Mouse (Mus musculus) embryonic facial prominence, embryonic 11.5 days (tissue): ENCODE results near the gene Ooep. TPM values are rescaled to one million over a fixed set of nuclear protein-coding genes. Genes with fewer than 3 reads are reported as not detected.
"Not testable (repeated sequence)": the region's sequence is repeated elsewhere in the genome, so short reads cannot be mapped to it uniquely, and the experiment has no call there.

ENCODE experiments used
- ATAC-seq: fragments of 200-750 bp; cut with Nextera tagmentation; replicated peaks from 2 replicates; pipeline ENCODE4 v1.8.0; 2017; ENCODE audit warnings: low read depth; ENCODE audit not compliant: insufficient number of reproducible peaks, low FRiP score, low TSS enrichment
- DNase-seq: peaks from one replicate; pipeline ENCODE4 v3.0.0-alpha.2; 2015; ENCODE audit warnings: low spot score
- H3K27ac ChIP-seq: fragments of 300-500 bp; sonication (generic); replicated peaks from 2 replicates; pipeline ENCODE4 v1.5.1; 2014; ENCODE audit warnings: mild to moderate bottlenecking, low read depth, low read length, control low read depth
- H3K27me3 ChIP-seq: fragments of 300-500 bp; sonication (generic); 2 replicates; pipeline ENCODE4 v1.6.1; 2014; ENCODE audit warnings: mild to moderate bottlenecking, low read length, moderate library complexity, mixed read lengths; ENCODE audit not compliant: control insufficient read depth, insufficient read depth
- H3K36me3 ChIP-seq: fragments of 300-500 bp; sonication (generic); replicated peaks from 2 replicates; pipeline ENCODE4 v1.6.1; 2014; ENCODE audit warnings: low read depth, mild to moderate bottlenecking, low read length, moderate library complexity, mixed read lengths; ENCODE audit not compliant: control insufficient read depth, insufficient read depth
- H3K4me1 ChIP-seq: fragments of 300-500 bp; sonication (generic); 2 replicates; pipeline ENCODE4 v1.6.1; 2014; ENCODE audit warnings: low read length, mixed read lengths; ENCODE audit not compliant: control insufficient read depth, insufficient read depth
- H3K4me2 ChIP-seq: fragments of 300-500 bp; sonication (generic); 2 replicates; pipeline ENCODE4 v1.6.1; 2014; ENCODE audit warnings: low read depth, mild to moderate bottlenecking, control low read depth, low read length, moderate library complexity
- H3K4me3 ChIP-seq: fragments of 300-500 bp; sonication (generic); 2 replicates; pipeline ENCODE4 v1.5.1; 2014; ENCODE audit warnings: low read depth, low read length, control low read depth
- H3K9ac ChIP-seq: fragments of 300-500 bp; sonication (generic); replicated peaks from 2 replicates; pipeline ENCODE4 v1.6.1; 2014; ENCODE audit warnings: mild to moderate bottlenecking, control low read depth, low read length
- H3K9me3 ChIP-seq: fragments of 300-500 bp; sonication (generic); replicated peaks from 2 replicates; pipeline ENCODE4 v1.6.1; 2016; ENCODE audit warnings: mild to moderate bottlenecking, low read length, inconsistent platforms, mixed read lengths; ENCODE audit not compliant: control insufficient read depth
- WGBS: fragments of 180-500 bp; shearing (Covaris S2); extraction: QIAGEN DNeasy Blood & Tissue Kit; methylation state at CpG from one replicate; pipeline ENCODE4 v1.1.7; 2014; 5-methylcytosine and 5-hydroxymethylcytosine counted together
- polyA plus RNA-seq: library from polyadenylated mRNA; unstranded; fragments of >200 nt; fragmentation: Nextera tagmentation; extraction: Ambion mirVana; gene quantifications from 2 replicates; pipeline ENCODE4 v1.2.1, GENCODE M21; 2014

Gene Ooep
- polyA plus RNA-seq, 1 experiment from 2014 or later: 1.4 TPM

GRCm38 (mm10) chr9:78374397-78374796 lies 4.1 kb downstream of the Ooep start:
- Histone ChIP-seq H3K9me3 (no peaks in the 10 kb centered on the region), H3K4me3 (no peak overlapping the region), H3K27ac (no peak overlapping the region), H3K4me2 (no peak overlapping the region), H3K27me3 (no peaks in the 10 kb centered on the region), H3K4me1 (no peaks in the 10 kb centered on the region), H3K36me3 (no peaks in the 10 kb centered on the region), H3K9ac (no peak overlapping the region)
- ATAC-seq (no peak), DNase-seq (no peak)
- WGBS: 44% methylated on average over 5 of the region's 5 CpGs

- DNase-seq (no peak), ATAC-seq (no peak)
- H3K27ac ChIP-seq: no peak overlapping the region
- no peak overlapping the region for H3K9ac ChIP-seq
- no peak overlapping the region for H3K4me3 ChIP-seq
- no peaks in the 10 kb centered on the region for H3K9me3 ChIP-seq
- WGBS: 86% methylated on average over 10 of the region's 10 CpGs
- H3K36me3 ChIP-seq: no peaks in the 10 kb centered on the region
- no peaks in the 10 kb centered on the region for H3K4me1 ChIP-seq
- no peak overlapping the region for H3K4me2 ChIP-seq
- no peaks in the 10 kb centered on the region for H3K27me3 ChIP-seq
Observed at GRCm38 (mm10) chr9:78372827-78373504, 5.6 kb downstream of the Ooep start.

DNA sequence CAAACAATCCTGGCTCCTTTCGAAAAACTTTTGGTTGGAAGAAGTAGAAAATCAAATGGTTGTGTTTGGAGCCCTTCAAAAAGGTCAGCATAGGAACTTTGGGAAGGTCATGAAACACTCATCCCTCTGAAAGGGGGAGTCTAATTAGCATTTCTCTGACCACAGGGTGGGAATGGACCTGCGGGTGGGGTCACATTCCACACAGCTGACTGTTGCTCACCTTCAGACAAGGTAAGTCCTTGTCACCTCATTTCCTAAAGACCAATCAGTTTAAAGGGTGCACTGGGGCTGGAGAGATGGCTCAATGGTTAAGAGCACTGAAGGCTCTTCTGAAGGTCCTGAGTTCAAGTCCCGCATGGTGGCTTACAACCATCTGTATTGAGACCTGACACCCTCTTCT lies 7.1 kb downstream of the Ooep start:
- no peaks in the 10 kb centered on the region for H3K4me1 ChIP-seq
- H3K27ac ChIP-seq: no peak overlapping the region
- no peak overlapping the region for H3K9ac ChIP-seq
- no peaks in the 10 kb centered on the region for H3K27me3 ChIP-seq
- no peaks in the 10 kb centered on the region for H3K36me3 ChIP-seq
- no peak for DNase-seq
- ATAC-seq: no peak
- no peaks in the 10 kb centered on the region for H3K9me3 ChIP-seq
- WGBS: 97% methylated on average over 3 of the region's 3 CpGs
- no peak overlapping the region for H3K4me2 ChIP-seq
- H3K4me3 ChIP-seq: no peak overlapping the region

DNA sequence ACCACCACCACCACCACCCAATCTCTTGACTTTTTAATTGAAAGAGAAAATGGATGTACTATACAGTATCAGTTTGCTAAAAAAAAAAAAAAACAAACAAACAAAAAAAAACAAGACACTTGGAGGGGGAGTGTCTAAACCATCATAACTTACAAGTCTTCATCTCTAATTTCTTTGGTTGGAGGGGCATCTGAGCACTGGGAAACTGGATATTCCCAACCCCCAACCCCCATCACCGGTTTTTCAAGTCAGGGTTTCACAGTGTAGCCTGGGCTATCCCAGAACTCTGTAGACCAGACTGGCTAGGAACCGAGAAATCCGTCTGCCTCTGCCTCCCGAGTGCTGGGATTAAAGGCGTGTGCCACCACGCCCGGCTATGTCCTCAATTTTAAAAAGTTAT lies 8.7 kb downstream of the Ooep start:
- ATAC-seq (no peak), DNase-seq (no peak)
- H3K36me3 ChIP-seq: no peaks in the 10 kb centered on the region
- H3K4me1 ChIP-seq: no peaks in the 10 kb centered on the region
- 89% methylated on average over 7 of the region's 7 CpGs for WGBS
- no peaks in the 10 kb centered on the region for H3K9me3 ChIP-seq
- no peak overlapping the region for H3K4me3 ChIP-seq
- no peak overlapping the region for H3K4me2 ChIP-seq
- H3K27ac ChIP-seq: no peak overlapping the region
- H3K27me3 ChIP-seq: no peaks in the 10 kb centered on the region
- no peak overlapping the region for H3K9ac ChIP-seq

DNA sequence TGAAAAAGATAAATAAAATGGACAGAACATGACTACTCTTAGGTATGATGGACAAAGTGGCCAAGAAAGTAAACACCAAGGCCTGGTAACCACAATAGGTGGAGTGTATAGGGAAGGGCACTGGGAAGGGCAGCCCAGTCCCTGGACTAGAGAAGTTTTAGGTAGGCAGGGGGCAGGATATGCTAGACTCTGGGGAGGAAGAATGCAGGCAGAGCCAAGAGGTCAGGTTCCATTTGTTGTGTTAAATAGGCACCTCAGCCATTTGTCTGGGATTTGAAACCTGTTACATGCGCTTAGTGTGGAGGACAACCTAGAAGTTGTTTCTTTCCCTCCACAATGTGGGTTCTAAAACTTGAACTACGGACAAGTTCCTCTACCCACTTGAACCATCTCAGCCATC lies 9.2 kb downstream of the Ooep start:
- no peaks in the 10 kb centered on the region for H3K36me3 ChIP-seq
- no peak overlapping the region for H3K4me3 ChIP-seq
- DNase-seq (no peak), ATAC-seq (no peak)
- no peaks in the 10 kb centered on the region for H3K9me3 ChIP-seq
- H3K27ac ChIP-seq: no peak overlapping the region
- H3K4me1 ChIP-seq: no peaks in the 10 kb centered on the region
- no peak overlapping the region for H3K9ac ChIP-seq
- no peaks in the 10 kb centered on the region for H3K27me3 ChIP-seq
- 95% methylated on average over 2 of the region's 2 CpGs for WGBS
- H3K4me2 ChIP-seq: no peak overlapping the region

DNA sequence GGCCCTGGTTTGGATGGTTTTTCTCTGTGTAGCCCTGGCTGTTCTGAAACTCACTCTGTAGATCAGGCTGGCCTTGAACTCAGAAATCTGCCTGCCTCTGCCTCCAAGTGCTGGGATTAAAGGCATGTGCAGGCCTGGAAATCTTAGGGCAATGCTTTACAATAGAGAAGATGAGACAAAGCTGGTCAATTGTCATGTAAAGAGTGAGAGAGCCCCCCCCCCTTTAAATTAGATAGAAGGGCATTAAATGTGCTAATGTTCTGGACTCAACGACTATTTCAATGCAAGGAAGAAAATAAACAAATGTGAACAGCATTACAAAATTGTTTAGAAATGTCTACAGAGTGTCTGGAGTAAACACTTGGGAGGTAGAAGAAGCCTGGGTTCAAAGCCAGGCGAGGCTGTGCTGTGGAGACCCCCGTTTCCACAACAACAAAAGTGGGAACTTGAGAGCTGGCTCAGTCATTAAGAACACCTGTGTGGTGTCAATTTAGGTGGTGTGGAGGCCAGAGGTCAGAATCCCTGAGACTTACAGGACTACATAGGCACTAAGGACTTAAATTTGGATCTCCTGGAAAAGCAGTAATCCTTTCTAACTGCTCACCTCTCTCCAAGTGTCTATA lies 9.7 kb downstream of the Ooep start:
- H3K36me3 ChIP-seq: no peaks in the 10 kb centered on the region
- no peak overlapping the region for H3K4me2 ChIP-seq
- WGBS: 65% methylated on average over 3 of the region's 3 CpGs
- DNase-seq (no peak), ATAC-seq (no peak)
- H3K9ac ChIP-seq: no peak overlapping the region
- H3K27me3 ChIP-seq: no peaks in the 10 kb centered on the region
- no peaks in the 10 kb centered on the region for H3K9me3 ChIP-seq
- H3K27ac ChIP-seq: no peak overlapping the region
- no peaks in the 10 kb centered on the region for H3K4me1 ChIP-seq
- H3K4me3 ChIP-seq: no peak overlapping the region

DNA sequence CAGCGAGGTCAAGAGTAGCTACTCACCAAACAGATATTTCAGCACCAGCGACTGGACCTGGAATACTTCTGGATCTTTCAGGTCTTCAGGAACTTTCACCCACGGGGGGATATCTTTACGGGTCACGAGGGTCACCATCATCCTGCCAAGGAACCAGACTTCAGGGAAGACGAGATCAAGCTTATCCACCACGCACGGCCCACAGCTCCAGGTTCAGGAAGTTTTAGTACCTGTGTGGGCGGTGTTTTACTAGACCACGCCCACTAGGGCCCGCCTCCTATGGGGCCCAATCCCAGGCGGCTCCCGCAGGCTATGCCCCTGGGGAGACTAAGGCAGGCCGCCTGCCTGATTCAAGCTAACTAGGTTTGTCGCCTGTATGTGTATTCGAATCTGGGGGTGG lies 10.6 kb downstream of the Ooep start, which contains the start of gene Dppa5a:
Dppa5a (minus strand) TSS at position 219 of the 400 bp plus-strand sequence.
- WGBS: 90% methylated on average over 16 of the region's 16 CpGs
- ATAC-seq, H3K4me3 ChIP-seq, H3K9ac ChIP-seq, H3K4me1 ChIP-seq, H3K27ac ChIP-seq, H3K9me3 ChIP-seq, DNase-seq, H3K27me3 ChIP-seq, H3K4me2 ChIP-seq, H3K36me3 ChIP-seq: not testable (repeated sequence)

DNA sequence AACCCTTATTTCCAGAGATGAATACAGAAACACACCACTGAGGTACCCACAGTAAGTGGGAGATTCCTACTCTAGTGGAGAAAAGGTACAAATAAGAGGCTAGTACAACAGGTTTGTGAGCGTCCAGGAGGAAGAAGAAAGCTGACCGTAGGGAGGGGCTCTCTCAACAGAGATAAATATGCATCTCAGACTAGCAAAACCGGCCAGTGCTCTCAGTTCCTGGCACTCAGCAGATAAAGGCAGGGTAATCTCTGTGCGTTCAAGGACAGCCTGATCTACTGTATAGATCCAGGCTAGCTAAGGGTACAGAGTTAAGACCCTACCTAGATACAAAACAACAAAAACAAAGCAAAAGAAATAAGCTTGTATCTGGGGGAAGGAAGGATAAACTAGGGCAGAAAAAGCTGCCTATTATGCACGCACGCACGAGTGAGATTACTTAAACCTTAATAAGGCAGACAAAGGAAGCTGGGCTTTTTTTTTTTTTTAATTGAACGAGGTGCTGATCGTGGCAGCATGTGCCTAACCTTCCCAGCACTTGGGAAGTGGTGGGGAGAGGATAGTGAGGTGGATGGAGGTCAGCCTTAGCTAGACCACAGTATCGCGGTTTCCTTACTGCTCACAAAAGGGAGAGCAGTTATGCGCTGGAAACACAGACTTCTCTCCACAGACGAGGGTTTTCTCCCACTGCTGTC lies 12.5 kb downstream of the Ooep start:
- H3K4me1 ChIP-seq: no peaks in the 10 kb centered on the region
- H3K27ac ChIP-seq: no peak overlapping the region
- 69% methylated on average over 13 of the region's 13 CpGs for WGBS
- H3K9me3 ChIP-seq: no peaks in the 10 kb centered on the region
- no peak overlapping the region for H3K4me3 ChIP-seq
- H3K4me2 ChIP-seq: no peak overlapping the region
- no peak overlapping the region for H3K9ac ChIP-seq
- H3K36me3 ChIP-seq: no peaks in the 10 kb centered on the region
- no peak for DNase-seq
- ATAC-seq: no peak
- H3K27me3 ChIP-seq: no peaks in the 10 kb centered on the region
